Mouse (Mus musculus) CD4-positive, CD25-positive, alpha-beta regulatory T cell, adult 2 months (primary cell): ENCODE data around the gene Serpina1e.
A peak's percentile ranks its signal among the peaks of the same experiment; 100 is the strongest.

Experiments
- DNase-seq: peaks from one replicate; pipeline ENCODE4 v3.0.0-alpha.2; 2012; ENCODE audit warnings: low read depth, low spot score

The Serpina1e gene

GRCm38 (mm10) chr12:103958798-103959197 is at the start of gene Serpina1e:
Serpina1e (minus strand) TSS chr12:103958975.
- no peak for DNase-seq

- no peak for DNase-seq
Observed at GRCm38 (mm10) chr12:104004689-104005088, 45.9 kb upstream of the Serpina1e start.

- DNase-seq = no peak
Observed at GRCm38 (mm10) chr12:104003238-104003612, 44.5 kb upstream of the Serpina1e start.

GRCm38 (mm10) chr12:104002569-104003237 is 43.9 kb upstream of the Serpina1e start:
- no peak for DNase-seq

GRCm38 (mm10) chr12:104000594-104000993 is 41.8 kb upstream of the Serpina1e start:
- DNase-seq = peak; percentile 12

- DNase-seq = no peak
Observed at GRCm38 (mm10) chr12:103999611-104000010, 40.8 kb upstream of the Serpina1e start.

DNA sequence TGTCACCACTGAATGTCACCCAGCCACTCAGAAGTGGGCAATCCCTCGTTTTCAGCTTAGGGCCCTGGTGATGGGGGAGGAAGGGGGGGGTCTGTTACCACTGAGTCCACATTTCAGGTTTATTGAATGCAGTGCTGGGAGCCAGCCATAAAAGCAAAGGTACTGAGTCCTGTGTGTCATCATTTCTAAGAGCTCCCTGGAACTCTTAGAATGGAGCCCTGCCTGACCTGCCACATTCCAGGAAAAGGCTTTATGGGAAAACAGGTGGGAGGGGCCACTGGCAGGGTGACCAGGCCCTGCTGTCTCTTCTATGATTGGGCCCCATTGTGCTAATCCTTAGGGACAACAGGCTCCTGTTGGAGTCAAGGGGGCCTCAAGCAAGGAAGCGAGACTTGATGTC is 37.7 kb upstream of the Serpina1e start:
- DNase-seq = no peak

DNA sequence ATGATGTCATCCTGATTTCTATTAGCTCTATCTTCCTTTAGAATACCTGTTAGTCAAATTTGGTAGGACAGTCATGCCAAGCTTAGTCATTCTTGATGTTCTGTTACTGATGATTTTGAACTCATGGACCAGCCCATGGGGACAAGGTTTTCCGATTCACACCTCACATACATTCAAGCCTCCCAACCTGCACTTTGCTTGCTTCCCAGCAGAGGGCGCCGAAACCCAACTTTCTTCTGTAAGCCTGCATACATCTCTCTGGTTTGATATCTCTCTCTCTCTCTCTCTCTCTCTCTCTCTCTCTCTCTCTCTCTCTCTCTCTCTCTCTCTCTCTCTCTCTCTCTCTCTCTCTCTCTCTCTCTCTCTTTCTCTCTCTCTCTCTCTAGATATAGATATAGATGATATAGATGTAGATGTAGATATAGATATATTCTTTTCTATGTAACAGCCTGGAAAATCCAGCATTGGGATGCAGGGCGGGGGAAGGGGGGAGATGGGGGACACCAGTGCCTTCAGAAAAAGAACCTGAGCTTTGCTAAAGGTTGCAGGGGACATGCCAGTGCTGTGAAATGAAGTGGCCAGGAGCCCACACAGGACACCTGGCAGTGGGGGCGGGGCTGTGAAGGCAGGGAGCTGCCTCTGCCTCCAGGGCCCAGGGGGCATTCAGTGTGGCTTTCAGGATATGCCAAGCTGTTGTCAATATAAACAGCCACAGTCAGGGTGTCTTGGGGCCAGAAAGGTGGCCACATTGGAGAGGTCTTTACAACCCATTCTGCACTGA is 36.7 kb upstream of the Serpina1e start:
- peak; percentile 80 for DNase-seq

DNA sequence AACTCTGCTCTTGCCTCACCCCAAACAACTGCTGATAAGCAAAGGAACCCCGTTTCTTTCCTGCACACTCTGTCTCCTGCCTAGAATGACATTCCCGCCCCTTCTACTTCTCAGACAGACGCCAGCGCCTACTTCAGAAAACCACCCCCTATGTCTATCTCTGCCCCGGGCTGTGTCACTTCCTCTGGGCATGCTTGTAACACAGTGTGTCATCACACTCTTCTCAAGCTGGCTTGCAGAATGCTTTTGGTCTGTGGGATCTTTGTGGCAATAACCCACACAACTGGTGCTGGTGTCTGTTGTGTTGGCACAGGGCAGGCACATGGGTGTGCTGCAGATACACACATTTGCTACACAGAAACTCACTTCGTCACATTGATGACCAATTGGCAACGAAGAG is 34.2 kb upstream of the Serpina1e start:
- no peak for DNase-seq

- no peak for DNase-seq
Observed at GRCm38 (mm10) chr12:103989857-103990256, 31.1 kb upstream of the Serpina1e start, which contains the start of gene Serpina11. Serpina11 (minus strand) TSS chr12:103989957.

GRCm38 (mm10) chr12:103989514-103989767 is 30.7 kb upstream of the Serpina1e start:
- DNase-seq = no peak

DNA sequence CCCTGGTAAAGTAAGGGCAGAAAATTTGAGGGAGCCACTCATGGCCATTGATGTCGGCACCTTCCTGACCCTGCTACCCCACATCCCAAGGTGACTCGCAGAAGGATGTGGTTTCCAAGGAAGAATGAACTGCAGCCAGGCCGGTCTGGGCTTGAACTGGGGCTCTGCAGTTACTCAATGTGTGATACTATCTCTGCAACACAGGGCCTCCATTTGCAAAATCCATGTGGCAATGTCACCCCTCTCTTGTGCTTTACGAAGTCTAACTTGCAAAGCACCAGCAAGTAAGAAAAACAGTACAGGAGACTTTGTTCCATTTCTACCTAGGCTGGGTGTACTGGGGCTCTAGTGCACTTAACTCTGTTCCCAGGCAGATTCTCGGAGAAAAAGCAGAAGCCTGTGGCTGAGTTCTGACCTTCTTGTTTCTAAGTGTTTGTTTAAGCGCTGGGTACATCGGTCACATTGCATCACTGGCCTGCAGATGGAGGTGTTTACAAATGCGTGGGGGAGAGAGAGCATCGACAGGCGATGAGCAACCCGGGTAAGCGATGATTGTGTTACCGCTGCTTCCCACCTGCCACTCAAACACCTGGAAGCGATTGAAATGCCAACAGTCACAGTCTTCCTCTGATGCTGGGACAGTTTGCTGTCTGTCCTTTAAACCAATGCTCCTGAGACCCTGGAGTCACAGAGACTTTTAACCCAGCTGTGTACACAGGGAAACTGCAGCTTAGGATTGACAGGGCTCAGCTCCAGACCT is 30.2 kb upstream of the Serpina1e start:
- DNase-seq = no peak

DNA sequence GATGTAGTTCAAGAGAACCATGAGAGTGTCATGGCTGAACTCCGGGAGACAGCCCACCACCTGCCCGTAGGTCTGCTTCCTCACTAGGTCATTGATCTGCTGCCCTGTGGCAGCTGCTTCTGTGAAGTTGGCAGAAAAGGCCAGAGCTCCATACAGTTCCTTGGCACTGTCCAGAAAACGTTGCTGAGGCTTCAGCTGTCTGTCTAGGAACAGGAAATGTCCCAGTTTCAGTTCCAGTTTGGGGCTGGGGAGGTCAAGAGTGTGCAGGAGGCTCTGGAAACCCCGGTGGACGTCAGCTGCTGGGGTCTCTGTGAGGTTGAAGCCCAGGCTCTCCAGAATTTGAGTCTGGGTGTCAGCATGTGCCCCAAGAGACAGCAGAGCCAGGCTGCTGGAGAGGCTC is 27.1 kb upstream of the Serpina1e start:
- DNase-seq = no peak

GRCm38 (mm10) chr12:103984935-103985334 is 26.2 kb upstream of the Serpina1e start:
- peak; percentile 51 for DNase-seq

DNA sequence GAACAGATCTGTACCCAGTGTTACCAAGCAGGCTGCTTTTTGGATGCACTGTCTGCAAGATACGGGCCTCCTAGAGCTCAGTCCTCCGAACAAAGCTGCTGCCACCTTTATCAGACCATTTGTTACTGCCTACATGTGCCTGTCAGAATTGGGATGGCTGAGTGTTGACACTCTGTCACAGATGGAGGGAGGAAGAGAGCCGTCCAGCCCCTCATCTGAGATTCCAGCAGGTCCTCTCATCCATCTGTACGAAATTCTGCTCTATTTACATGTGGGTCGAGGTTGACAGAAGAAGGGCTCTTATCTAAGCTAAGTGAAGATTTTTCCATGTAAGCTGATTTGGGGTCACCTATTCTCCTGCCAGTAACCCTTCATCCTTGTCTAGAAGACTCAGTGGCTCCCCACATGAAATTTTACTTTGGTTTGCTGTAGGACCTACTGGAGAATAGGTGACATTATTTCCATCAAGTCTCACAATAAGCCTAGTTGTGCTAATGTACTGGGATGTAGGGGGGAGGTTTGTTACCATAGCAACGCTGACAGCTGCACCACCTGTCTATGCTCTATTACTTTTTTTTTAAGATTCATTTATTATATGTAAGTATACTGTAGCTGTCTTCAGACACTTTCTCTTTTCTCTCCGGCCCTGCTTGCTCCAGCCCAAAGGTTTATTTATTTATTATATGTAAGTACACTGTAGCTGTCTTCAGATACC is 23.0 kb upstream of the Serpina1e start:
- no peak for DNase-seq

GRCm38 (mm10) chr12:103978294-103978693 is 19.5 kb upstream of the Serpina1e start:
- DNase-seq = no peak

DNA sequence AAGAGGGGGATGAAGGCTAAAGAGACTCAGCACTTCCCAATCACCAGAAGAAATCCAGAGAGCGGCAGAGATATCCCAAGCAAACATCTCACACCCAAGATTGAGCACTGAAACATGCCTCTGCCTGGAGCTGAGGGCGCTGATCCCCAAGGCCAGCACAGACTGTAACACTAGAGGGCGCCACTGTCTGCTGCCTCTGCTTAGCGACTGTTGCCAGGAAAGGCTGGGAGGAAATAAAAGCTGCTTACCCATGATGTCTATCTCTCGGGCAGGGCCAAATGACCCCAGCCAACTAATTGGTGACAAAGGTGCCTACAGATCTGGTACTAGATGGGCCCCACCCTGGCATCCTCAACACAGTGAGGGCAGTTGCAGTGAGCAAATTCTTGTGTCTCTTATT is 19.1 kb upstream of the Serpina1e start:
- peak; percentile 31 for DNase-seq

DNA sequence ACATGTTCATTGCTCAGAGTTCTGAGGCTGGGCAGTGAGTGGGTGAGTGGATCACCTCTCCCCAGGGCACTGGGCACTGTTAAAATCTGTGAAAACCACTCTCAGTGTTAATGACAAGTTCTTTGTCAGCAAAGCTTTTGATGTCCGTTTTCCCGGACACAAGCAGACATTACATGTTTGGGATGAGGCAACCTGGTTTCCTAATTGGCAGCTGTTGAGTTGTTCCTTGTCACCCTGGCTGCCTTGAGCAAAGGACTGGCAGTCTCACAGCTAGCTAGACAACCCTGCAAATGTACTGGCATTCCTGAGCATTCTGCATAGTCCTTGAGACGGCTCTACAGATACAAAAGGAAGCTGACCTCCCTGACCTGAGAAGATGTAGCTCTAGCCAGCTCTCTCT is 18.3 kb upstream of the Serpina1e start:
- no peak for DNase-seq

- DNase-seq = no peak
Observed at GRCm38 (mm10) chr12:103971080-103971479, 12.3 kb upstream of the Serpina1e start.

GRCm38 (mm10) chr12:103969577-103970116 is 10.9 kb upstream of the Serpina1e start:
- no peak for DNase-seq

DNA sequence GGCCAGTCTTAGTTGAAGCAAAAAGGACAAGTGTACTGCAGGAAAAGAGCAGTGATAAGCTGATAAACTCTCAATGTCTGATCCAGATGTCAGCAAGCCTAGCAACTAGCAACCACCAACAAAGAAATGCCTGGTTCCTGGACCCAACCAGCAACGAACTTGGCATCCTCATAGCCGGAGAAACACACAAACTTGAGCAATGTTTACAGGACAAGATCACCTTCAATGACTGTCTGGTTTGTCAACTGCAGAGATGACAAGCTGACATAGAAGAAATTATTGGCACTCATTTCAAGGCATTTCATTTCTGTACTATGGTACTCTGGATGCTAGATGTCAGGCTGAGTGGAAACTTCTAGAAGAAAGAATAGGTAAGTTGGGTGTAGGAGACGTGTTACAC is 8.0 kb upstream of the Serpina1e start:
- no peak for DNase-seq

GRCm38 (mm10) chr12:103963288-103963687 is 4.5 kb upstream of the Serpina1e start:
- no peak for DNase-seq
